Mouse (Mus musculus): ENCODE results near the gene Klra17.
"Not testable (repeated sequence)": the region's sequence is repeated elsewhere in the genome, so short reads cannot be mapped to it uniquely, and the experiment has no call there.

The Klra17 gene

DNA sequence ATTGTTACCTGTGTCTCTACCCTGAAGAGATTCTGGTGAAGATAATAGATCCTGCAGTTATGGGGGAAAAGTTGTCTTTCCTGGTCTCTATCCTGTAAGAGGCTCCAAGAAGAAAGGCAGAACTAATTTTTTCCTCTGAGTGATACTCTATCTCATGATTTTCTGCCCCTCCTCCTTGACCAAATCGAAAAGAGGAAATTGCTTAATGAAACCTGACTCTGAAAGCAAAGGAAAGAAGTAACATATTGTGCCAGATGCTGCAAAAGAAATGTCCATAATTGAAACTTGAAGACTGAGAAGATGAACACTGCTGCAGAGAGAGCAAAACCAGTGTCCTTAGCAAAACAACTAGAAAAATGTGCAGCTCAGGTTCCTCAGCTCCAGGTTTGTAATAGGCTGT is at the start of gene Klra17:
Gene Klra17 (minus strand): TSS at position 124 of the 400 bp plus-strand sequence.
- DNase-seq, result no peak

DNA sequence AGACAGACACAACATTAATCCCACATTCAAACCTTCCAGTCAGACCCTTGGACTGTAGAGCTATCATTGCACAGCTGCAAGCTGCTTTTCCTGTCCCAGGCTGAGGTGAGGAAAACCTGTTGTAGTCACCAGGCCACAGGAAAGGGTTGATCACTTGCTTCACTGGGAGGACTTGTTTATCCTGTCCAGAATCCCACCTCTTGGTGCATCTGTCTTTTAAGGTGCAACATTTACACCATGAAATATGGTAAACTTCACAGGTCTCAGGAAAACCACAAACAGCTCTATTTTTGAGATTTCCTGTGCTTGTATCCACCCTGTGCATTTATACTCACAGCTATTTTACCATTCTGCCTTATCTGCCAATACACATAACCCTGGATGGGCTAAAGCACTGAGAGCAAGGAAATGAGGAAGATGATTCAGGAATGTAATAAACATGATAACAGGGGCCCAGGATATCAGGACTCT is 41.0 kb upstream of the Klra17 start, which contains the start of gene Klra5:
Gene Klra5 (minus strand): TSS at position 175 of the 471 bp plus-strand sequence.
- not testable (repeated sequence) for DNase-seq

GRCm38 (mm10) chr6:129916996-129917395 is 40.5 kb upstream of the Klra17 start:
- DNase-seq, result no peak

DNA sequence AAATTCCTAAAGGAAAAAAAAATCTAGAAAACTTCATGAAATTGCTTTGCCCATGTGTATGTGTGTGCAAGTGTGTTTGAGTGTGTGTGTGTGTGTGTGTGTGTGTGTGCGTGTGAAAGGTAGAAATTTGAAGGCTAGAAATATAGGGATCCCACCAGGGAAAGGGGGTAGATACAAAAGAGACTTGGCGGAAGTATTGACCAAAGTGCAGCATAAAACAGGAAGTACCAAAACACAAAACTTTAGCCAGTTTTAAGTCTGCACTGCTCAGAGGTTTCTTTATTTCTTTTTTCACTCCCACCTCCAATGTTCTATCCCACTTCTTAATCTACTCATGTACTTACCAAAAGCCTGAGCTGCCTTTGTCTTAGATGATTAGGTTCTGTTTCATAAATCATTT is 6.1 kb upstream of the Klra17 start:
- DNase-seq, result no peak

DNA sequence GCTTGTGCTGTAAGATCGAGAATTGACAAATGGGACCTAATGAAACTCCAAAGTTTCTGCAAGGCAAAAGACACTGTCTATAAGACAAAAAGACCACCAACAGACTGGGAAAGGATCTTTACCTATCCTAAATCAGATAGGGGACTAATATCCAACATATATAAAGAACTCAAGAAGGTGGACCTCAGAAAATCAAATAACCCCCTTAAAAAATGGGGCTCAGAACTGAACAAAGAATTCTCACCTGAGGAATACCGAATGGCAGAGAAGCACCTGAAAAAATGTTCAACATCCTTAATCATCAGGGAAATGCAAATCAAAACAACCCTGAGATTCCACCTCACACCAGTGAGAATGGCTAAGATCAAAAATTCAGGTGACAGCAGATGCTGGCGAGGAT is 14.1 kb downstream of the Klra17 start, which contains the start of gene Gm17631:
Gene Gm17631 (plus strand): TSS at position 301 of the 400 bp plus-strand sequence.
- DNase-seq, result not testable (repeated sequence)

DNA sequence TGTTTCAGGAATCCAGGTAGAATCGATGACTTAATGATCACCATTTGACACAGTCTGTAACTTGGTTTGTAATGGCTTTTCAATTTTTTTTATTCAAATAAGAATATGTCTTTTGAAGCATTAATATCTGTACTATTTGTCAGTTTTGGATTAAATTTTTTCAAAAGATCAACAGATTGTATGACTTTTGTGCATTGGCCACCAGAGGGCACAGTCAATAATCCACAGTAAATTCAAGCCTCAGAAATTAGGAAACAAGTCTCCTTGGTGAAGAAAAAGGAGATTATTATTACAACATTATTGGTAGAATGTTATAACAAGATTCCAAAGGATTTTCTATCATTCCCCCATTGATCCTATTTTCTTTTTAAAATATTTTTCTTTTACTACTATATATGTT is 50.9 kb downstream of the Klra17 start:
- no peak for DNase-seq

GRCm38 (mm10) chr6:129824004-129824403 is 52.5 kb downstream of the Klra17 start:
- no peak for DNase-seq

DNA sequence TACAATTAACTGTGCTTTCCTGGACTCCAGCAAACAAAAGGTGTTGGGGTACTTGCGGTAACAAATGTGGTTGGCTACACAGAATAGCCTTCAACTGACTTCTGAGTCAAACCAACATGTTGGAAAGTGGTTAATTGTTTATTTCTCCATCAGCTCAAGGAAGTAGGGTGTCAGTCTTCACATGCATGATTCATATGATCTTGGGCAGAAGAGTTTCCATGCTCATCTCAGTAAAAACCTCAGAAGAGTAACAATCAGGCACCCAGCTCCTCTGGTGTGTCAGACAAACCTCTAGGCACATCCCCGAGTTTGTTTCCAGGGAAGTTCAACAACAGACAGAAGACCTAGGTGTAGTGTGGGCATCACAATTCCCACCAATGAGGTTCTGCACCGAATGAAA is 58.7 kb downstream of the Klra17 start:
- no peak for DNase-seq

DNA sequence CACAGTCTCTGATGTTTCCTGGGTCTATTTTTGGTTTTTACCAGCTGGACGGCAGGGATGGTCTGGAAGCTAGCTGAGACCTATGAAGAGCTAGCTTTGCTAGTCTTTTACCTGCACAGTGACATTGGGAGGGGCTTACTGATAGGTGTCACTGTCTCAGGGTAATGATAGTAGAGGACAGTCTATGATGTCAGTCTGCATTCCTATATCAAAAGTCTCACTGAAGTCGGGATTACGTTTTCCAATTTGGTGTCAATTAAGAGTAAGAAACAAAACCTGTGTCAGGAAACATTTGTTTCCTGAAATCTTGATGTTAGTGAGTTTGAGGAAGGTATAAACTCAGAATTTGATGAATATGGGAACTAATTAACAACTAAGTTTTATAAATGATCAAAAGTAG is 92.3 kb downstream of the Klra17 start, which contains the start of gene Gm156:
Gene Gm156 (minus strand): TSS at position 101 of the 400 bp plus-strand sequence.
- DNase-seq, result not testable (repeated sequence)

Data from lung, postnatal 36 days (tissue).